Mouse (Mus musculus) induced T-regulatory cell, adult 2 months (primary cell): ENCODE data around the gene Trim30a.
A peak's percentile ranks its signal among the peaks of the same experiment; 100 is the strongest.
"Not testable (repeated sequence)": the region's sequence is repeated elsewhere in the genome, so short reads cannot be mapped to it uniquely, and the experiment has no call there.

Source experiments
- DNase-seq: peaks from one replicate; pipeline ENCODE4 v3.0.0-alpha.2; 2012; ENCODE audit warnings: low read depth

Gene Trim30a

GRCm38 (mm10) chr7:104465065-104465744, at the start of gene Trim30a:
TSS of gene Trim30a (minus strand) at chr7:104465193.
- DNase-seq = peak; percentile 76

- peak; percentile 66 for DNase-seq
These were observed 42.5 kb upstream of the Trim30a start, which contains the start of gene Trim30d for GRCm38 (mm10) chr7:104507421-104508065. TSS of gene Trim30d (minus strand) at chr7:104507849.

GRCm38 (mm10) chr7:104501589-104502371, 36.8 kb upstream of the Trim30a start:
- DNase-seq = no peak

GRCm38 (mm10) chr7:104501186-104501585, 36.2 kb upstream of the Trim30a start:
- not testable (repeated sequence) for DNase-seq

GRCm38 (mm10) chr7:104499464-104499863, 34.5 kb upstream of the Trim30a start:
- not testable (repeated sequence) for DNase-seq

GRCm38 (mm10) chr7:104445961-104446645, 18.9 kb downstream of the Trim30a start:
- peak; percentile 93 for DNase-seq

GRCm38 (mm10) chr7:104404460-104404950, 60.5 kb downstream of the Trim30a start:
- peak; percentile 47 for DNase-seq

- DNase-seq = peak; percentile 7
These were observed 63.9 kb downstream of the Trim30a start for GRCm38 (mm10) chr7:104401140-104401539.

GRCm38 (mm10) chr7:104400698-104401097, 64.3 kb downstream of the Trim30a start, which contains the start of gene Trim30c:
TSS of gene Trim30c (minus strand) at chr7:104400837.
- peak; percentile 19 for DNase-seq

GRCm38 (mm10) chr7:104398492-104398891, 66.5 kb downstream of the Trim30a start:
- no peak for DNase-seq

- peak; percentile 64 for DNase-seq
These were observed 95.1 kb downstream of the Trim30a start, which contains the start of gene Trim30b for GRCm38 (mm10) chr7:104369736-104370414. TSS of gene Trim30b (minus strand) at chr7:104369884.

- DNase-seq = no peak
These were observed 98.7 kb downstream of the Trim30a start for GRCm38 (mm10) chr7:104366339-104366738.
